Mouse (Mus musculus): ENCODE measurements at regions not wholly inside any gene's neighbourhood (a gene's known extent, or its start where the extent isn't known, plus 50 kb on each side); places are given as distances from the start of the nearest gene placed in this dataset.

DNA sequence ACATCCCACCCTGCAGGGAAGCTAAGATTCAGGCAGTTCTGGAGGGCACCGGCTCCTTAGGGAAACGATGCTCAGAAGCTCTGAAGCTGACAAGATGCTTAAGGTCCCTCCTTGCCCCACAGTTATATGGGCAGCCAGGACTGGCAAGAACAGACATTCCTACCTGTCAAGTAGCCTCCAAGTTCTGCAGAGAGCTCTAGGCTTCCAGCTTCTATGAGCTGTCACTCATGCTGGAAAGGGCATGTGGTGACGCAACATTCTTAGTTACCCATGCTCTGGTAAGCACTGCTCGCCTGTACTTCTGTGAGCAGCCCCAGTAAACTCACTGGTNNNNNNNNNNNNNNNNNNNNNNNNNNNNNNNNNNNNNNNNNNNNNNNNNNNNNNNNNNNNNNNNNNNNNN is 511.3 kb downstream of the 1810013L24Rik start:
- DNase-seq (ENCODE audit: low read depth): no peak

DNA sequence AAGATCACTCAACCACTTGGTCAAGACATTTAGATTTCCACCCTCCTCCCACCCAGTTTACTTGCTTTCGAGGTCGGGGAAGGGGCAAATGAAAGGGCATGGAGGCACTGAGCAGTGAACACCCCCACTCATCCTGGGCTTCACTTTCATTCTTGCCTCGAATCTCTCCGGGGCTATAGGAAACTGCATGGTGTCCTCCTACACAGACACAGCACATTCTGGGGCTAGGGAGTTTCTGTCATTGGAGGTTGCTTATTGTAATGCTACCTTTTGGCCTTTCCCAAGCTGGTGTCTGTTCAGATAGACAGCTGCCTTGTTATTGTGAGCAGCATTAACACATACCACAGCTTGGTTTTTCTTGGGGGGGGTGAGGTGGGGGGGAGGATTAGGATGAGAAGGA is 523.9 kb downstream of the 1810013L24Rik start:
- no peak for DNase-seq (ENCODE audit: low read depth)

DNA sequence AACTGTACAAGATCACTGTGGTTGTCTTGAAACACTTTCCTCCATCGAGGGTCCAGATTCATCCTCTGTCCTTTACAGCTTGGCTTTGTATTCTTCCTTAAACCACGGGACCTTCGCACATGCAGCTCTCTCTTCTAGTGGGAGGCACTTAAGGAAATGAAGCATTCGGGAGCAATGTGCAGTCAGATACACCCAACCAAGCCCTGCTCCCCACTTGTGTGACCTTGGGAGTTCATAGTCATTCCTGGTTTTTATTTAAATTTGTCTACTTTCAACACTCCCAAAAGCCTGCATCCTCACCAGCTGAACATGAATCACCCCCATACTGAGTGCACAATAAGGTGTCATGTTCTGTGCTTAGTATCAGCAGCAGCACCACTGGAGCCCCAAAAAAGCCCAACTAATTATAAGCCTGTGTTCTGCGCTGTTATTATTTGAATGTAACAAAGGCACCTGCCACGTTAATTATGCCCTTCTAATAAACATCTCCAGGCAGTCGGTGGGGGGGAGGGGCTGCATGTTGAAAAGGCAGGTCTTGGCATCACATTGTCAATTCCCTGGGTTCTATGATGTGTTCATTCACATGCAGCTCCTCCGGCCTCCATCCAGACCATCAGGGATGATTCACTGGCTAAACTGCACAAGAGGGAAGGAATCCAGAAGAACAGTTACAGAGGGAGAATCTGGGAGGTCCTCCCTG is 524.6 kb downstream of the 1810013L24Rik start:
- DNase-seq (ENCODE audit: low read depth): no peak

DNA sequence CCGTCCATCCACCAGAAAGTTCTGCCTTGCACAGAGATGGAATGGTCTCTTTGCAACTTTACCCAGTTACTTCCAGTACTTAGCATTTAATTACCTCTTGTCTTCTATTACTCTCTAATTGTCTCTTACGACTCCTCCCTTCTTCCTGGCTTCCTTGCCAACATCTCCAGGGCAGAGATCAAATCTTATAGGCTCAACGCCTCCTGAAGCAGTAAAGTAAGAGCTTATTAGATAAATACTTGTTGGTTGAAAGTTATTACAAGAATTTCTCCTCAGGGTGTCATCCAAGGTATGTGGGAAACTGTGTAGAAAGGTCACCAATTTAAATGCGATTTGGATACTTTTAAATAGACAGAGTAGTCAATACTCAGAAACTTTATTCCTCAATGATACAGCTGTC is 528.8 kb downstream of the 1810013L24Rik start:
- DNase-seq (ENCODE audit: low read depth): no peak

DNA sequence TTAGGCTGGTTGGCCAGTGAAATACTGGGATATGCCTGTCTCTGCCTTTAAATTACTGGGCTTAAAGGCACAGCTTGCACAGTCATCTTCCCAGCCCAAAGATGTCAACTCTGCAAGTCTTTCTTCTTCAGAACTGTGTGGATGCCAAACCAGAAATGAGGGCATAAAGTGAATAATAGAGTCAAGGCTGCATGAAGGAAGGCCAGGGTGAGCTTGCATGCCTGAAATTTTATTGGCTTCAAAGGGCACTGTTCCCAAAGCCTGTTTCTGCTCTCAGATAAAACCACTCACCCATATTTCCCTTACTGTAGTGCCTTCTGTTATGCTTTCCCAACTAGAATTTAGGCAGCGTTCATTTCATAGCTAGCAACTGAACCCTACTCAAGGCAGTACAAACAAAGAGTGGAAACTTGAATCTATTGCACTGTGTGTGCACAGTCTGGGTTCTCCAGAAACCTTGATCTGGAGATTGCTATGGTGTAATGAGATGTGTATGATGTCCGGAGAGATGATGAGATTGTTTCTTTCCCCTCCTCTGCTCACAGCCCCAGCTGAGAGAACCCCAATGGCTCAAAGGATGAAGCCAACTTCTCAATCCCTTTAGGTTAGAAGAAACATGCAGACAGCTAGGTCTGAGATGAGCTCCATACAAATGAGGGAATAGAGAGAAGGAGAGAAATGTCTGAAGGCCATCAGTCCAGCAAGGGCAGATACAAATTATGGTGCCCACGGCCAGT is 529.7 kb downstream of the 1810013L24Rik start:
- no peak for DNase-seq (ENCODE audit: low read depth)

DNA sequence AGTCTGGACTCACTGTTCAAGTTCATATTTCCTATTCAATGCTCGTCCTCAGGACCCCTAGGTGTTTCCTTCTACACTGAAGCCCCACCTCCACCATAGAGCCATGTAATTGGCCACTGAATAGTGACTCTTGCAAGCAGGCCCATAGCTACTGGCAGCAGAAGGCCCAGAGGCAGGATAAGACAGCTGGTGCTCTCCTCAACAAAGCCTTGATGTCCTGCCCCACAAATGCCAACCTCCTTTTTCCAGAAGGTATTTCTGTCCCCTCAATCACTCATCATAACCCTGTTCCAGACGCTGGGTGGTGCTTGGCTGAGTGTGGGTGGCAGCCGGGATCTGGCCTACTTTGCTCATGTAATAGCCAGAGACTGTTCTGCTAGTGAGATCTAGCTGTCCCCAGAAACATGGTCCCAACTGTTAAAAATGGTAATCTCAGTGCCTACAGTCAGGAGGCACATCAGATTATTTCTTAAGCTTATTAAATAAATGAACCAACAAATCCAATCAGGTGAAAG is 530.9 kb downstream of the 1810013L24Rik start:
- no peak for DNase-seq (ENCODE audit: low read depth)

DNA sequence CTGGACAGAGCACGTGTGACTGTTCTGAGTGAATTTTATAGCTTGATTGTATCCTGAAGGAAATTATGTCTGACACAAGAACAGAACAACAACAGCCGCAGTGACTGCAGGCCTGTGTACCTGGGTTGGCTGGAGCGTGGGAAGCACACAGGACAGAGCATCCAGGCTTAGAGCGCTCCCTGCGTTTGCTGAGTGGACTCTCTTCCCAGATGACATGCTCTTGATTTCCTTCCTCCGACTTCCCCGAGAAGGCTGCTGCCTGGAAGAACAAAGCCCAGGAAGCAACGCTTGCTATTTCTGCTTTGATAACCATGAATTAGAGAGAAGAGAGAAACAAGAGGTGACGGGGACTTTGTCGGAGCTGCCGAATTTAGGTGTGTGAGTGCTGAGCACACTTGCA is 532.2 kb downstream of the 1810013L24Rik start:
- DNase-seq (ENCODE audit: low read depth): no peak

DNA sequence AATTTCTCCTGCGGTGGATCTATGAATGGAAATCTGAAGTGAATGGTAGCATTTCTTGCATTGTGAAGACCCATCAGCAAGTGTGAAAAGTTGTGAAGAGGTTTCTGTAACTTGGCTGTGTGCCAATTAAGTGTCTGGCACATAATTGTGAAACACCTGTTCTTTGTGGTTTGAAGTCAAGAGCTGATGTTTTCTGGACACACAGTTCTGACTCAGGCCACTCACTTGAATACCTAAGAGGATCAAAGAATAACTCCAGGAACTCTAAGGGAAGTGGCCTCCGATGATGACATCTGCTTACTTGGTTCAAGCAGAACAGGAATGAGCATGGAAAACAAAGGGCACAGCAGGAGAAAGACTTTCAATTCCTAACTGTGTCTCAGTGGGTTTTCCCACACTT is 534.2 kb downstream of the 1810013L24Rik start:
- no peak for DNase-seq (ENCODE audit: low read depth)

DNA sequence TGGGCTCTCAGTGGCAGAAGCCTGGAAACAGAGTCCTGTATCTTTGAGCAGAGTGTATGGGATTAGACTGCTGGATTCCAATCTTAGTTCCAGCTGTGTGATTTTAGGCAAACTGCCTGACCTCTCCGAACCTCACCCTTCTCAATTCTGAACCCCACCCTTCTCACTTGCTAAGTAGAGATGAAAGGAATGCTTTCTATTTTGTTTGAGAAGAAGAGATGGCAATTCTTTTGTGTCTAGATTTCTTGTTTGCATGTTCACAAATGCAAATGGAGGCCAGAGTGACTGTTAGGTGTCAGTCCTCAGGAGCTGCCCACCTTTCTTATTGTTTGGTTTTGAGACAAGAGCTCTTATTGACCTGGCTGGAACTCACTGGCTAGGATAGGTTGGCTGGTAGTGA is 561.1 kb downstream of the 1810013L24Rik start:
- DNase-seq (ENCODE audit: low read depth): no peak

DNA sequence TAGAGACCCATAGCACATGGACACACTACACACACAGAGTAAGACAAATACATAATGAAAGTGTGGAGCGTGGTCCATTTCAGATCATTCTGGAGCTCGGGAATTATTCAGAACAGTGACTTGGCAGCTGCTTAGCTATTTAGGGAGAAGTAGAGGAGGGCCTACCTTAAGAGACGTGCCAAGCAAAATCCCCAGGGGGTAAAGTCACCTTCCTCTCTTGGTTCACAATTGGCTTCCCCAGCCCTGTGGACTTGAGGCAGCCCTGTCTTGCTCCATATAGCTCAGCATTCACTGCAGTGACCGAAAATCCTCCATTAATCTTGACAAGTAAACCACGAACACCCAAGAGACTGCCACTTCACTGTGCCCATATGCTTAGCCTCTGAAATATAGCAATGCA is 574.8 kb downstream of the 1810013L24Rik start:
- DNase-seq (ENCODE audit: low read depth): no peak

DNA sequence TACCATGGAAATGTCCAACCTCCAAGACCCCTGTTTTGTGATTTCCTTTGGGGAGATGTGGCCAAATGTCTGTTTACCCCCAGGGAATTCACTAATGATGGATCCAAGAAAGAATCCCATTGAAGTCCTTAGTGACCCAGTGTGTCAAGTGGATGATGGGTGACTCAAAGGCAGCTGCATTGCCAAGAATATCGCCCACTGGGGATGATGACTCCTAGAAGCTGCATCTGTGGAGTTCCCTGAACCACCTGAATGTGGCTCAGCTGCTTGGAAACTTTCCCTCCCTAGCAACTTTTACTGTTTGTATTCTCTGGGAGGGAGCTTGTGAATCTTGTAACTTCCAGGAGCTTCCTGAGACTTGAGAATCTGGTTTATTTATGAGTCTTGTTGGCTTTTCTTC is 578.3 kb downstream of the 1810013L24Rik start:
- DNase-seq (ENCODE audit: low read depth): no peak

DNA sequence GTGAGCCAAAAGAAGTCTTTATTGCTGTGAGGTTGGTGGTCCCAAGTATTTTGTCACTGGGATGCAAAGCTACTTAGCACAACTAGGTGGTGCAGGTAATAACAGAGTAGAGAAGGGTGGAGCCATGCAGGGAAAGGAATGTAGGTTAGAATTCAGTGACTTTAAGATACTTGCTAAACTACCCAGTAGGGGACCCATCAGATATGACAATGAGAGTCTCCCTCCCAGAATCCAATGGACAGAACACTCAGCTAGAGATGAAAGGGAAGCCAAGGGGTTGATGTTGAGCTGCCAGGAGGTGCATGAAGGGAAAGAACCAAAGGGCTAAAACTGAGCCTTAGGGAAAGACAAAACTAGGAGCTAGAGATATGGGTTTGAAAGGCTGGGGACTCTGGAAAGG is 564.9 kb downstream of the Grin2a start:
- DNase-seq (ENCODE audit: low read depth): no peak

DNA sequence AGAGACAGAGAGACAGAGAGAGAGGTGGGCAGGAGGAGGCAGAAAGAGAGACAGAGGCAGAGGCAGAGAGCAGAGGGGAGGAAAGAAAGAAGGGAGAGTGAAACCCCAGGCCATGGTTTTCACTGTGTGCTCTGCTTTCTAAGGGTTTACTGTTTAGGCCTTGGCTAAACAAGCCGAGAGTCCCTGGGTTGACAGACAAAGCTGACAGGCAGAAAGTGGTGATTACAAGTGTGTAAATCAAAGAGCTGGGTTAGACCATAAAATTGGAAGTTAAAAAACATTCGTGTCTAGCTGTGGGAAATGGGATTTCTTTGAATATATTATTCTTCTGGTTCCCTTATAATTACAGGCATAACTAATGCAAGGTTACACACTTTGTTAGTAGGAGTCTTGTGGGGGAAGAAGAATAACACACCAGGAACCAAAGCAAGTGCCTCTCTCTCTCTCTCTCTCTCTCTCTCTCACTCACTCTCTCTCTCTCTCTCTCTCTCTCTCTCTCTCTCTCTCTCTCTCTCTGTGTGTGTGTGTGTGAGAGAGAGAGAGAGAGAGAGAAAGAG is 556.0 kb downstream of the Grin2a start:
- no peak for DNase-seq (ENCODE audit: low read depth)

DNA sequence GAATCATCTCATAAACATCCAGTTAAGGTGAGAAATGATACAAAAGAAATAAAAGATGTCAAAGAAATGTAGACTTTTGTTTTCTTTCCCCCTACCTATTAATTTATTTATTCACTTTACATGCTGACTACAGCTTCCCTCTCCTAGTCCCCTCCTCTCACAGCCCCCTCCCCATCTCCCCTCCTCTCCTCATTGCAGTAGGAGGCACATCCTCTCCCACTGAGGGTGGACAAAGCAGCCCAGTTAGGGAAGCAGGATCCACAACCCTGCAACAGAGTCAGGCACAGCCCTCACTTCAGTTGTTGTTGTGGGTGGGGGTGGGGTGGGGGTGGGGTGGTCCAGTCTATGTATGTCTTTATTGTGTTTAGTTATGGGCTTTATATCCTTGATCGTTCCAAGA is 555.5 kb downstream of the Grin2a start:
- DNase-seq (ENCODE audit: low read depth): no peak

DNA sequence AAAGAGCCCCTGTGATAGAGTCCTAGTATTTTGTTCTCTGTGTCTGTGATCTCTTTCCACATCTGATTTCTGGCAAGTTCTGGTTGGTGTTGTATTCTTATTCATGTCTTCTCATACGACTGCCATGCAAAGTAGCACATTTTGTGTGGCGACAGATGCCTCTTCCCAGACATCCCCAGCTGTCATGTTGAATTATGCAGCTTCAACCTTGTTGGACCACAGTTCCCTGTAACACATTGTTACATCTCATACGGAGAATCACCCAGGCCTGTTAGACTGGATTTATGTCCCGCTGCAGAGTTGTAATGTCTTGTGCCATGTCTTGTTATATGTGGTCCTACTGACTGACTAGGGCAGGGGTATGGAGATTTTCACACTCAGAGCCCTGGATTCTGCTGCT is 543.3 kb downstream of the Grin2a start:
- DNase-seq (ENCODE audit: low read depth): no peak

DNA sequence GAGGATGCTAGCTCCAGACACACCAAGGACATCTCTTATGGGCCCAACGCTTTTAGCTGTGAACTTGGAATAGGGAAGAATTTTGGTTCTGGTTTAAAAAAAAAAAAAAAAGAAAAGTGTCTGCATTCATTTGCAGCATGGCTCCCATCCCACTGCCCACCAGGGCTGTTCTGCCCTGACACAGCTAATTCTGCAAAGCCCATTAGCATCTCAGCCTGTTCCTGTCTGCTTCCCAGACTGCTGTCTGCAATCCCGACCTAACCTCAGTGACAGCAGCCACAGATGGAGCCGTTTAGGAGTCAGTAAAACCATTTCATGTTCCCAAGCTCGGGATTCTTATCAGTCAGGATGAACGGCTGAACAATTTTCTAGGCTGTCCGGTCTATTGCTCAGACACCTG is 537.8 kb downstream of the Grin2a start:
- DNase-seq (ENCODE audit: low read depth): no peak

DNA sequence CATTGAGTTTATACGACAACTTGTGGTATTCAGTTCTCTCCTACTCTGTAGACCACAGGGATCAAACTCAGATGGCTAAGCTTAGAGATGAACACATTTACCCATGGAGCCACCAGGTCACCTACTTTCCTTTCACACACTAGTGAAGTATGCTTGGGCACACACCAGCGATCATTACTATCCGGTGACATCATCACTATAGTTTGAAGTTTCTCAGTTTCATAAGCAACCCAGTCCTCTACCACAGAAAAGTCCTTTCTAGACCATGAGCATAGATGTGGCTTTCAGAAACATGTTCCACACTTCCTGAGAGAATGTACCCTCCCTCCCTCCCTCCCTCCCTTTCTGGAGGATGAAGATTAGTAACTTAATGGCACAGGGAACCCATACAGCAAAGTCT is 532.9 kb downstream of the Grin2a start:
- DNase-seq (ENCODE audit: low read depth): no peak

DNA sequence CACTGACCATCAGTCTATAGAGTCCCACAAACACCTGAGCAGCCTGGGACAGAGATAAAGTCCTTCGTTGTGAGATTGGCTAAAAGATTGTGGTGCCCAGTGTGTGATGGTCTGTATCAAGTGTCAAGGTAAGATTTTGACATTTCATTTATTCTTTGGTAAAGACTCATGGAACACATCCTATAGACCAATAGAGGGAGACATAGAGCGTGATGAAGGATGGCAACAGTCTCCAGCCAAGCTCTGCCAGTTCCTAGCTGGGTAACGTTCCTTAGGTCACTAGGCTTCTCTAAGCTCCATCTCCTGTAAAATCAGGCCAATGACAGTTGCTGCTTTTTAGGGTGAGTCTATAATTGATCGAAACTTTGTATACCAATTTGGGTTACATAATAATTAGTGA is 526.0 kb downstream of the Grin2a start:
- no peak for DNase-seq (ENCODE audit: low read depth)

DNA sequence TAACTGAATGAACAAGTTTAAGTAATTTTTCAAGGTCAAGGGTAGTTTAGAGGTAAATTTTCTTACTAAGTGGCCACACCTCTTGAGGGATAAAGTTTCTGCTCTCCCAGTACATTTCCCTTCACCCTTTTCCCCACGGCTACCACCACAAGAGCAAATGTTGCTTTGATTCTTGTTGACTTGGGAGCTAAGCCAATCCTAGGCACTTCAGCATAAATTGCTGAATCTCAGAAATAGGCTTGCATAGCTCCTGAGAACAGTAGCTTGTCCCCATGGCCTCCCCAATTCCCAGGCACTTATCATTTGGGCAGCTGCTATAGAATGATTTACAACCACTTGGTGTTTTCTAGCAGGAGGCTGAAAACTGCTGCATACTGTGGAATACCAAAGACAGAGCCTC is 510.1 kb downstream of the Grin2a start:
- no peak for DNase-seq (ENCODE audit: low read depth)

DNA sequence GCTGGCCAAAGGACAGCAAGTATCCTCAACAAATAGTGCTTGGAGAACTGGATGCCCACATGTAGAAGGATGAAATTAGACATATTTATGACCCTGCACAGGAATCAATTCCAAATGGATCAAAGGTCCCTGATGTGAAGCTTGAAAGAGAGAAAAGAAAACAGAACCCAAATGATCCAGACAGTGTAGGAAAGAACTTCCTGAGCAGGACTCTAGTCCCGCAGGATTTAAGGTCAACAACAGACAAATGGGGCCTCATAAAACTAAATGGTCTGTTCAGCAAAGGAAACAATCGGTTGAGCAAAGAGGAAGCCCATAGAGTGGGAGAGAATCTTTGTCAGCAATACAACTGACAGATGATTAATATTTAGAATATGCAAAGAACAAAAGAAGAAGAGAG is 497.1 kb downstream of the Grin2a start:
- no peak for DNase-seq (ENCODE audit: low read depth)

DNA sequence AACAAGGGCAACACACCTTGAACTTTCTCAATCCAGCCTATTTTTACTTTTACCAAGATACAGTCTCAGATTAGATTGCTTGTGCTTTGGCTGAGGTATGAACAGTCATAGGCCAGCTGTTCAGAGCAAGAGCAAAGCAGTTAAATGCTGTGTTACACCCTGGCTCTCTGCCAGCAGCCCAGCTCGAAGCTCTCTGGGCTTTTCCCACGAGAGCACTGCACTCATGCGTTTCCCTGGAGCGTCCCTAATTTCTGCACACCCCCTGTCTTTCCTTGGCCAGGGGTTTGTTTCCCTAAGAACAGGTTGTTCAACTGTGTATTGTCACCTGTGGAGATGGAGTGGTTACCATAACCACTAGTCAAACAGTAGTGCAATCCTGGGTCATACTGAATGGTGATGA is 493.6 kb downstream of the Grin2a start:
- DNase-seq (ENCODE audit: low read depth): no peak

DNA sequence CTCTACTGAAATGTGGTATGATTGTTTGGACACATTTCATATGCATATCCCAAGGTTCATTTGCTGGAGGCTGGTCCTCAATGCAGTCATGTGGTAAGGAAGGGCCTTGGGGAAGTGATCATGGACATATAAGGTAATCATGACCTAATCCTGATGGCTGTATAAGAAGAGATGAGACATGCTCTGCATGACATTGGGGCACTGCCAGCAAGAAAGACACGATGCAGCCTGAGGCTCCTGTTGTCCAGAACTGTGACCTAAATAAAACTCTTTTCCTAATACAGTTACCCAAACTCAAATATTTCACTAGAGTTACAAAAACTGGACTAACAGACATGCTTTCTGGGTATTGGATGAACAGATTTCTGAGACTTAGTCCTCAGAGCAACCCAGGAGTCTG is 485.7 kb downstream of the Grin2a start:
- no peak for DNase-seq (ENCODE audit: low read depth)

DNA sequence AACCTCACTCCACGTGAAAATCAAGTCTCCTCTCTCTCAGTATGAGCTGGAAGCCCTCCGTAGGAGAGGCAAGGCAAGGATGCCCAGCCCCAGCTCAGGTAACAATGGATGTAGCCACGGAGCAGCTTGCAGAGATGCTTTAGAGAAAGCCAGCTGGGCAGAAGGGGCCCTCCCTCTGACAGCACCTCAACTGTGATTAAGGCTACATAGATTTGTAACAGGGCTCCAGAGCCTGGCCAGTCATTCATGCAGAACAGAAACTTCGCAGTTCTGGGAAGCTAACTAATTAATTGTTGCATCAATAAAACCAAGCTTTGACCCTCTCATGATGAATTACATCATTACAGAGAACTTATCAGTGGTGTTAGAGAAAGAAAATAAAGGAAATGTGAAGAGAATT is 480.8 kb downstream of the Grin2a start:
- no peak for DNase-seq (ENCODE audit: low read depth)

Measured in naive thymus-derived CD4-positive, alpha-beta T cell, adult 2 months (primary cell).